Mouse (Mus musculus) kidney, postnatal 14 days (tissue): Measurements from ENCODE around the gene Thsd4.

Experiments used
- DNase-seq: peaks from one replicate; pipeline ENCODE4 v3.0.0; 2022; ENCODE audit warnings: mixed read lengths

Gene Thsd4

GRCm38 (mm10) chr9:60516379-60516778, 5.5 kb downstream of the Thsd4 start:
- DNase-seq: no peak

DNA sequence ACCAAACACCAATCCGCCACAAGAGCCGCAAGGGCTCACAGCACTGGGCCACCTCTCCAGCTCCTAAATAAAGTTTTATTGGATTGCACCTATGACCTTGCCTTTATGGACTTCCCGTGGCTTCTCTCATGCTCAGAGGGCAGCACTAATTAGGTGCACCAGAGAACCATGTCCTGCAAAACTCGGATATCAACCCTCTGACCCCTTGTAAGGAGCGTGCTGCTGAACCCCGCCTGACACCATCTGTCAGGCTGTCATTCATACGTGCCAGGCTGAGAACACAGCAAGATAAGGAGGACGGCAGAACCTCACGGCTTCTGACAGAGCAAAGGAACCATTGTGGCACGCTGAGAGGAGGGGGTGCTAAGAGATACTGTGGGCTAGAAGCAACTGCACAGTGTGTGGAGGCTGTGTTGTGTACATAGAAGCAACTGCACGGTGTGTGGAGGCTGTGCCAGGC, 8.5 kb downstream of the Thsd4 start:
- no peak for DNase-seq

DNA sequence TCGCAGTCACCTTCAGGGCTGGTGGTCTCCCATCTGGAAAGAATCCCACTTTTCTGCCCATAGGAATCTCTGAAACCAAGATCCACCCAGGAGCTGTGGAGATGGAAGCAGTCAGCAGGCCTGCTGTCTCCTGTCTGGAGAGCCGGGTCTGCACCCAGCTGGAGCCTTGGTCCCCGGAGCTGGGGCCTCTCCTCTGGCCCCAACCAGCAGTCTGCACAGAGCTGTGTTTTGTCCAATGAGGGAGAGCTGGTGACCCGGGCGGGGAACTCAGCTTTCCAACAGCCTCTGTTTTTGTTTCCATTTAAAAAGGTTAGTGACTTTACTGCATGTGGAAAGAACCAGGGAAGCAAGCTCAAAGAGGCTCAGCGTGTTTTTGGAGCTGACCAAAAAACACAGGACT, 11.0 kb downstream of the Thsd4 start:
- peak; percentile 64 for DNase-seq

DNA sequence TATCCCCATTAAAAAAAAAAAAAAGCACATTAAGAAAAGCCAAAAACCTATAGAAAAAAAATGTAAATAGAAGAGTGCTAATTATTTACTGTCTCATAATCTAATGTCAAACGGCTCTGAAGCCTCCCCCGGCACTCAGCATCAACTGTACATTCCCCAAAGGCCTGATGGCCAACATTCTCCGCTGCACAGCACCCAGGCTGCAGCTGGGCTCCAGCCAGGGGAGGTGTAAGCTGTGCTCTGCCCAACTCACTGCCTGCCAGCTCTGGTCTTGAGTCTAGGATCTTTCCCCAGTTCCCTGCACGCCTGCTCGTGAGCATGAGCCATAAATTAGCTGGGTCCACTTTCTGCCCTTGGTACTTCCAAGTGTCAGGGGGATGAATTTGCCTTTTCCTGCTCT, 15.7 kb downstream of the Thsd4 start:
- DNase-seq: no peak

- DNase-seq: no peak
These were observed 17.2 kb downstream of the Thsd4 start for GRCm38 (mm10) chr9:60504378-60505285.

GRCm38 (mm10) chr9:60502220-60502619, 19.6 kb downstream of the Thsd4 start:
- DNase-seq: no peak

GRCm38 (mm10) chr9:60501504-60502179, 20.2 kb downstream of the Thsd4 start:
- no peak for DNase-seq

GRCm38 (mm10) chr9:60492275-60492974, 29.4 kb downstream of the Thsd4 start:
- no peak for DNase-seq

DNA sequence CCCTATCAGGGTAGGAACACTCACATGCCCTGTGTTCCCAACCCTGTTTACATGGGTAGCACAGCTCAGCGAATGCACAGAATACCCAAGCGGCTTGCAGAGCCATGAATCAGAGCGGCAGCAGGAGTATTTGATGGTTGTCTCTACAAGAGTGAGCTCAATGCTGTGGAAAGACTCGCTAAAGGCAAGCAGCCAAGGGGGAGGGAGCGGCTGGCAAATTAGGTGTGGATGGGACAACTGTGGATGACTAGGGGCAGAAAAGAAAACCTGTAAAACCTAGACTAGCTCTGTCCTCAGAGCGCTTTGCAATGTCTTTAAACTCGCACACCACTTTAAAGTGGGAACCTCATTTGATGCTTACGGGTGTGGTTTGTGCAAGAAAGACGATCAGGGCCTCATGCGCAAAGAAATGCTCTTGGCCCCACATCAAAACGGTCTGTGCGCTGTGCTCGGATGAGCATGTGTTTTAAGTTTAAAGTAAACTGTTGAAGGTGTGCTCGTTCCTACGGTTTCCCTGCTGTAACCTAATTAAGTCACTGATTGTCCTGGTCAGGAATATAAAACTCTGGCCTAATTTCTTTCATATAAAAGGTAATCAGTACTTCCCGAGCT, 30.3 kb downstream of the Thsd4 start:
- no peak for DNase-seq

GRCm38 (mm10) chr9:60491079-60491478, 30.8 kb downstream of the Thsd4 start:
- DNase-seq: no peak

GRCm38 (mm10) chr9:60488816-60489215, 33.0 kb downstream of the Thsd4 start:
- no peak for DNase-seq

DNA sequence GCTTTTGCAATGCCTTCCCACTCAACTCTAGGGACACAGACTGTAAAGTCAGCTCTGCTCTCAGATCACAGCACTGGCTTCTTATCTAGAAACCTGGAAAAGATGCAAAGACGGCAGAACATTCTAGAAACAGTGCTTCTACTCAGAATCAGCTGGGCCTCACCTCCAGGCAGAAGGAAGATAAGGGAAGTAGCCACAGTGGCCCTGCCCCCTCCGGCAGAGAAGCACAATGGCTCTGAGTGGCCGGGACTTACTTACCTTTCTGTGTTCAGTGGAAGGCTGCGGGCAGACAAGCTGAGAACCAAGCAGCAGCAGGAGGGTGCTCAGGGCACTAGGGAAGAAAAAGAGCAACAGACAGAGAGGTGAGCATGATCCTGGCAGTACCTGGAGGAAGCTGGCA, 39.7 kb downstream of the Thsd4 start:
- no peak for DNase-seq

- DNase-seq: no peak
These were observed 41.8 kb downstream of the Thsd4 start for GRCm38 (mm10) chr9:60480052-60480451.

GRCm38 (mm10) chr9:60478806-60479205, 43.0 kb downstream of the Thsd4 start:
- DNase-seq: no peak

- DNase-seq: peak; percentile 24
These were observed 43.7 kb downstream of the Thsd4 start for GRCm38 (mm10) chr9:60477991-60478750.

- no peak for DNase-seq
These were observed 61.5 kb downstream of the Thsd4 start for GRCm38 (mm10) chr9:60460010-60460982.

- DNase-seq: peak; percentile 46
These were observed 63.3 kb downstream of the Thsd4 start for GRCm38 (mm10) chr9:60458468-60458962.

GRCm38 (mm10) chr9:60457359-60458210, 64.3 kb downstream of the Thsd4 start:
- peak; percentile 43 for DNase-seq

DNA sequence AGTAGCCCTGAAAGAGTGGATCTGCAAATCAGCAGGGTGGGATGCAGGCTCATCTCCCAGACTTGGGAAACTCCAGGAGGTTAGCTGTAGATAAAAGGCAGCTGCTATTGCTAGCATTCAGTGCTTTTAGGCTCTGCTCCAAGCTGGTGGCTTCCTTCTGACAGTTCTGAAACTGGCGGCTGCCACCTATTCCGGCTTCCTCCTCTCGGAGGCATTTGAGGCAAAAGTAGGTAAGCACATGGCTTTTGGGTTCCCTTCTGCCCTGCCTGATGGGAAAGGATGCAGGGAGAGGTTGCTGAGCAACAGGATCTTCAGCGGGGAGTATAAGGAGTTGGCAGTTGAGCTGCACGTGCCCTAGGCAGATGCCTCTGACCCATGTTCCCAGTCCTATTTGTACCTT, 65.2 kb downstream of the Thsd4 start:
- no peak for DNase-seq
